Mouse (Mus musculus): ENCODE data around the gene Slc8b1. TPM values are rescaled to one million over a fixed set of nuclear protein-coding genes. Genes with fewer than 3 reads are reported as not detected.

Slc8b1 gene
- total RNA-seq, 4 experiments from 2014 or later, result 5.0 to 8.6 (median 6.3) TPM

Other genes starting within 250 kb of the Slc8b1 start
- gene Lhx5, start 79.5 kb upstream of the Slc8b1 start, total RNA-seq (2022), result under 1 TPM; 0.16 to 0.46 (median 0.34) TPM
- gene Sdsl, start 38.4 kb upstream of the Slc8b1 start, total RNA-seq (2022), result 1 to 10 TPM; 4.2 to 7.8 (median 6.2) TPM
- gene Sds, start 34.6 kb upstream of the Slc8b1 start, total RNA-seq (2022), result 1 to 10 TPM in 1 of 4 experiments, under 1 TPM in 2, not detected in 1; 0.61 to 2.0 (median 1.00) TPM
- gene Plbd2, start 7.5 kb upstream of the Slc8b1 start, total RNA-seq (2022), result 10 to 100 TPM; 59.8 to 67.4 (median 64.8) TPM
- 10 to 100 TPM; 32.5 to 41.9 (median 34.2) TPM for gene Tpcn1, start 77.5 kb downstream of the Slc8b1 start, total RNA-seq (2022)
- gene Iqcd, start 77.8 kb downstream of the Slc8b1 start, total RNA-seq (2022), result 1 to 10 TPM in 3 of 4 experiments, under 1 TPM in 1; 0.78 to 1.3 (median 1.3) TPM
- 10 to 100 TPM; 25.1 to 30.2 (median 28.8) TPM for gene Rita1, start 101.4 kb downstream of the Slc8b1 start, total RNA-seq (2022)
- 10 to 100 TPM; 32.4 to 36.9 (median 35.7) TPM for gene Ddx54, start 101.6 kb downstream of the Slc8b1 start, total RNA-seq (2022)
- gene Cfap73, start 123.1 kb downstream of the Slc8b1 start, total RNA-seq (2022), result under 1 TPM in 2 of 4 experiments, not detected in 2; 0.55 to 0.58 TPM
- 10 to 100 TPM; 68.8 to 89.5 (median 83.1) TPM for gene Rasal1, start 137.6 kb downstream of the Slc8b1 start, total RNA-seq (2022)
- gene Dtx1, start 200.8 kb downstream of the Slc8b1 start, total RNA-seq (2022), result 10 to 100 TPM; 64.7 to 71.7 (median 69.7) TPM
- gene Oas2, start 238.7 kb downstream of the Slc8b1 start, total RNA-seq (2022), result under 1 TPM in 2 of 4 experiments, not detected in 2; 0.21 to 0.27 TPM

Data from left cerebral cortex, adult 8-10 months (tissue).